Mouse (Mus musculus) spleen, adult 10 weeks (tissue): ENCODE data around the gene Ercc8. TPM values are rescaled to one million over a fixed set of nuclear protein-coding genes. Genes with fewer than 3 reads are reported as not detected.

ENCODE experiments used
- polyA plus RNA-seq: library from polyadenylated mRNA; stranded (reverse); fragments of 350-450 nt; fragmentation: Illumina TruSeq; extraction: RNeasy Lipid Tissue Mini Kit (QIAGEN cat#74804); gene quantifications from one replicate; pipeline ENCODE4 v1.2.3, GENCODE M21; 2015; ENCODE audit warnings: low replicate concordance; ENCODE audit not compliant: insufficient read depth

The Ercc8 gene
- 12.2 TPM for polyA plus RNA-seq

DNA sequence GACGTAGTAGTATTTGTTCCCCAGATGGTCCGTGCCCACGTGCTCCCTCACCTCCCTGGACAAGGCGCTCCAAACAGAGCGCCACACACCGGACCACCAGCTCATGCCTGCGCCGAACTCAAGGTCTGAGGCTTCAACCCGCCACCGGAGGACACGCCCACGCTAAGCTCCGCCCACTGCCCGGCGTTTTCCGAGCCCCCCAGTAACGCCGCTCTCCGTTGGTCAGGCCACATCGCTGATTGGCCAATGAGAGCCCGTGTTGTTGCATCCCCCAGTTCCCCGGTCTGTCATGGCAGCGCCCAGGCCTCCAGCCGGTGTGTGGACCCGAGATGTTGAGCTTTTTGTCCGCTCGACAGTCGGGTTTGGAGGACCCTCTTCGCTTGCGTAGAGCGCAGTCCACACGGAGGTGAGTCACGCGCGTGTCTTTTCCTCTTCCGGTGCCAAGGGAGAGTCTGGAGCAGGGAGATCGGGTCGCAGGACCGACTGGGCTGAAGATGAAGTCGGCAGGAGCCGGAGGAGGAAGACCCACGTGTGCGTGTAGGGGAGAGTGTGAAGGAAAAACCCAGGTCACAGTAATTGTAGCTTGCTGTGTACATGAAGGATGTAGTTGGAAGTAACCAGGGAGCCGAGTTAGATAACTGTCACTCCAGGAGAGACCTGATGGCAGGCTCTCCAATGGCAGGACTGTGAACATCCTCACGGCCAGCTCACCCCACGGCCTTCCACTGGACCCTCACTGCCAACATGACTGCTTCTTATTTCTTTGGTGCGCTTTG, at the start of gene Ercc8, which contains the start of gene Ndufaf2:
Gene Ercc8 (plus strand): TSS at position 267 of the 776 bp plus-strand sequence.
Gene Ndufaf2 (minus strand): TSS at position 159 of the 776 bp plus-strand sequence.

DNA sequence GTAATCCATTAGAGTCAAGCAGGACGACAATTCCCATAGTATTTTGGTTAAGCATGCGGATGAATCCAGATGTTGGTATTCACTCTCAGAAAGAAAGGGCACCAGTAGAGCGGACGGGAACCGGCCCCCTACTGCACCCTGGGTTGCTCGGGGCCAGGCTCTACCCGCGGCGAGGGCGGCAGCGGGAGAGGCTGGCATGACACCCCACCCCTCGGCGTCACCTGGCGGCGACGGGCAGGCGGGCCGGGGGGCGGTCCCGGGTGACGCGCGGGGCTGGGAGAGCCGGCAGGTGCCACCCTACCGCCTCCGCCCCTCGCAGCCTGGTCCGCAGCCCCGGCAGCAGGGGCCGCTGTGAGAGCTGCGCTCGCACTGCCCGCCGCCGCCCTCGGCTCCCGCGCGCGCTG, 55.6 kb downstream of the Ercc8 start, which contains the start of gene Elovl7:
Gene Elovl7 (plus strand): TSS at position 324 of the 404 bp plus-strand sequence.

Other genes starting within 250 kb of the Ercc8 start
- 113 TPM for gene Smim15, start 114.3 kb upstream of the Ercc8 start, polyA plus RNA-seq
- gene Ndufaf2, start 108 bp upstream of the Ercc8 start, polyA plus RNA-seq, result 22.9 TPM
- gene Elovl7, start 55.7 kb downstream of the Ercc8 start, polyA plus RNA-seq, result 2.9 TPM
- gene Depdc1b, start 157.6 kb downstream of the Ercc8 start, polyA plus RNA-seq, result 4.7 TPM